Mouse (Mus musculus) small intestine, adult 2 months (tissue): Measurements from ENCODE around the gene Mrpl3. TPM values are rescaled to one million over a fixed set of nuclear protein-coding genes. Genes with fewer than 3 reads are reported as not detected.
"Not testable (repeated sequence)": the region's sequence is repeated elsewhere in the genome, so short reads cannot be mapped to it uniquely, and the experiment has no call there.

Source experiments
- H3K27ac ChIP-seq: fragments of 200-500 bp; 2 replicates; pipeline ENCODE4 v1.5.1; 2012; ENCODE audit warnings: low read depth, low read length, control low read depth, inconsistent platforms; ENCODE audit not compliant: insufficient read depth
- H3K27me3 ChIP-seq: fragments of 200-500 bp; 2 replicates; pipeline ENCODE4 v1.6.1; 2012; ENCODE audit warnings: mild to moderate bottlenecking, moderate library complexity, low read length, inconsistent platforms; ENCODE audit not compliant: control insufficient read depth, insufficient read depth
- H3K36me3 ChIP-seq: fragments of 200-500 bp; 2 replicates; pipeline ENCODE4 v1.6.1; 2012; ENCODE audit warnings: mild to moderate bottlenecking, low read length, control low read depth, inconsistent platforms; ENCODE audit not compliant: control insufficient read depth, insufficient read depth
- H3K4me1 ChIP-seq: fragments of 200-500 bp; 2 replicates; pipeline ENCODE4 v1.6.1; 2012; ENCODE audit warnings: low read length, inconsistent platforms, mixed read lengths; ENCODE audit not compliant: control insufficient read depth, insufficient read depth, insufficient read length
- H3K4me3 ChIP-seq: fragments of 200-500 bp; 2 replicates; pipeline ENCODE4 v1.5.1; 2012; ENCODE audit warnings: low read depth, mild to moderate bottlenecking, control low read depth, inconsistent platforms, low read length, moderate library complexity
- CTCF ChIP-seq: fragments of 200-500 bp; IDR thresholded peaks from 2 replicates; pipeline ENCODE4 v1.5.1; 2012; ENCODE audit warnings: low read depth, mild to moderate bottlenecking, control low read depth, inconsistent platforms, low read length, moderate library complexity, mixed read lengths; ENCODE audit not compliant: insufficient replicate concordance, insufficient read length; ENCODE audit errors: extremely low read depth
- POLR2A ChIP-seq: fragments of 200-500 bp; IDR thresholded peaks from 2 replicates; pipeline ENCODE4 v1.6.1; 2012; ENCODE audit warnings: low read depth, mild to moderate bottlenecking, control low read depth, inconsistent platforms, low read length, moderate library complexity
- WGBS: fragments of 180-500 bp; shearing (Covaris S2); methylation state at CpG from one replicate; pipeline ENCODE4 v1.1.7; 2018; 5-methylcytosine and 5-hydroxymethylcytosine counted together
- polyA plus RNA-seq: library from polyadenylated mRNA; depleted of rRNA; stranded (reverse); fragments of >200 nt; gene quantifications from 2 replicates; pipeline ENCODE4 v1.2.3, GENCODE M21; 2012

Gene Mrpl3
- polyA plus RNA-seq, 1 experiment: 83.6 TPM

DNA sequence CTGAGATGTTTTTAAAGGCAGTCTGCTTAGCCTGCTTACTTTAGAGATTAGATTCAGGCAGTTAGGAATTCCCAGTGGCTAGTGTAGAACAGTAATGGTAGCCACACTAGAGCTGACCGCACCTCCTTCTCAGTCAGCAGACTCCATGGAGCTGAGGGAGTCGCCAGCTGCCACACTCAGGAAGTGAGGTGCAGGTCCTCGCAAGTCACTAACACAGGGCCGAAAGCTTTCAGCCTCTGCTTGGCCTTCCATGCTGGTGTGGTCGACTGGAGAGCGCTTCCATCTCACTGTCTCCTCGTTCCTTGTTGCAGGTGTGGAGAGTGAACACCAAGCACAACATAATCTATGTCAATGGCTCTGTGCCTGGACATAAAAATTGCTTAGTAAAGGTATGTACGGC, 21.8 kb downstream of the Mrpl3 start:
- Histone ChIP-seq H3K4me3 (no peak overlapping the region), H3K36me3 (peaks cover 42% of the 10 kb centered on the region), H3K4me1 (no peaks in the 10 kb centered on the region), H3K27ac (no peak overlapping the region), H3K27me3 (no peaks in the 10 kb centered on the region)
- WGBS: 94% methylated on average over 8 of the region's 8 CpGs
- TF ChIP-seq CTCF (no peak), POLR2A (no peak)

DNA sequence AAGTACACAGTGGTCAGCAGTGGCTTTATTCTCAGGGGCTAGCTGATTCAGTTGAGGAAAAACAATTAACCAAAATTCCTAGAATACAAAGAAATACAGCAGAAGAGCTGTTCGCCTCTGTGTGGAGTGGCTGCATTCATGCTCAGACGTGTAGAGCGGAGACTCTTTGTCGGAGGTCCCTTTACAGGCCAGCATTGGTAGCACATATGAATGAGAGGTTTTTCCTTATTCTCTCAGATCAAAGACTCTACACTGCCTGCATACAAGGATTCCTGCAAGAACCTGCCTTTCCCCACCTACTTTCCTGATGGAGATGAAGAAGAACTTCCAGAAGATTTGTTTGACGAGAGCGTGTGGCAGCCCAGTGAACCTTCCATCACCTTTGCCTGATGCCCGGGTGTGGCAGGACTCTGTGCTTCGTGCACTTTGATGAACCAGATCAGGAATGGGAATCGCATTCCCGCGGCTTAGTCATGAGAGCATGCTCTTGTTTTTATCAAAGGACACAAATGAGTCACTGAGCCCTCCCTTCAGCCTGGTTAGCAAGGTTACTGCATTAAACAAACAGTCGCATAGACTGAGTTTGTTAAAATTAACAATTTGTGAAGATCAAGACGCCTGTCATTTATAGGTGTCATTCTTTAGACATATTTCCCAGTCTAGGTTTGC, 23.9 kb downstream of the Mrpl3 start:
- no peaks in the 10 kb centered on the region for H3K27me3 ChIP-seq
- H3K27ac ChIP-seq: no peak overlapping the region
- no peak for TF ChIP-seq CTCF
- no peak for TF ChIP-seq POLR2A
- H3K4me3 ChIP-seq: no peak overlapping the region
- no peaks in the 10 kb centered on the region for H3K4me1 ChIP-seq
- WGBS: 73% methylated on average over 13 of the region's 13 CpGs
- peaks cover 31% of the 10 kb centered on the region for H3K36me3 ChIP-seq

GRCm38 (mm10) chr9:105078460-105078859, 25.4 kb downstream of the Mrpl3 start:
- WGBS: 87% methylated on average over 4 of the region's 4 CpGs
- Histone ChIP-seq H3K4me3 (no peak overlapping the region), H3K4me1 (no peaks in the 10 kb centered on the region), H3K27me3 (no peaks in the 10 kb centered on the region), H3K36me3 (peaks cover 24% of the 10 kb centered on the region), H3K27ac (no peak overlapping the region; the same call in 1 of the 2 replicates)
- TF ChIP-seq POLR2A (no peak), CTCF (no peak)

- no peaks in the 10 kb centered on the region for H3K4me1 ChIP-seq
- no peak overlapping the region for H3K4me3 ChIP-seq
- H3K27me3 ChIP-seq: no peaks in the 10 kb centered on the region
- 91% methylated on average over 3 of the region's 3 CpGs for WGBS
- H3K27ac ChIP-seq: no peak overlapping the region
- peaks cover 11% of the 10 kb centered on the region for H3K36me3 ChIP-seq
- TF ChIP-seq CTCF (no peak), POLR2A (no peak)
These were observed 27.2 kb downstream of the Mrpl3 start for GRCm38 (mm10) chr9:105080246-105080645.

DNA sequence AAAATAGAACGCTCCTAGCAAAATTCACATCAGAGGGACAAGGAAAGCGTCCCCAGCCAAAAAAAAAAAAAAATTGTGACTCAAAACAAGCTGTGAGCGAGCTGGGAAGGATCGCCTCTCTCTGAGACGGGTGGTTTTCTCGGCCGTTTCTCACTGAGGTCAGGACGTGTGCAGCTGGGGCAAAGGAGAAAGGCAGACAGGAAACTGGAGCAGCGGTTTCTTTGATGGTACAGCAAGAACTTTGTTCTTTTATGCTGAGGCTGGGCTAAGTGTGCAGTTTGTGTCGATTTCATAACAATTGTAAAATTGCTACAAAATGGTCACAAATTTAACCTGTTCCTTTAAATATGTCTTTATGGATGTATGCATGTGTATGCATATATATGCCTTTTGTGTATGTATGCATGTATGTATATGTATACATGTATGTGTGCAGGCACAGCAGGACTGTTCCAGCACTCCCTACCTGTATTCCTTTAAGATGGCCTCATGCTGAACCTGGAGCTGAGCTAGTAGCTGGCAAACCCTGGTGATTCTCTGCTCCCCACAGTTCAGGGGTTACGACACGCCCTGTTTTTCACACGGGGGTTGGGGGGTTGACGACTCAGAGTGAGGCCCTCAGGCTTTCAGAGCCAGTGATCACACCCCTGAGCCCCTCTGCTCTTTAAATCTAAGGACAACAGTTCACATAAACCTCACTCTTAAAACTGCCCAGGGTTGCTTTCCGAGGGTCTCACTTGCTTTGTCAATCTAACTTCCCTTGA, 48.0 kb downstream of the Mrpl3 start:
- 31% methylated on average over 15 of the region's 15 CpGs for WGBS
- H3K36me3 ChIP-seq: no peaks in the 10 kb centered on the region
- H3K4me1 ChIP-seq: no peaks in the 10 kb centered on the region
- no peak overlapping the region for H3K27ac ChIP-seq
- H3K27me3 ChIP-seq: no peaks in the 10 kb centered on the region
- no peak overlapping the region for H3K4me3 ChIP-seq
- no peak for TF ChIP-seq POLR2A
- TF ChIP-seq CTCF: no peak

DNA sequence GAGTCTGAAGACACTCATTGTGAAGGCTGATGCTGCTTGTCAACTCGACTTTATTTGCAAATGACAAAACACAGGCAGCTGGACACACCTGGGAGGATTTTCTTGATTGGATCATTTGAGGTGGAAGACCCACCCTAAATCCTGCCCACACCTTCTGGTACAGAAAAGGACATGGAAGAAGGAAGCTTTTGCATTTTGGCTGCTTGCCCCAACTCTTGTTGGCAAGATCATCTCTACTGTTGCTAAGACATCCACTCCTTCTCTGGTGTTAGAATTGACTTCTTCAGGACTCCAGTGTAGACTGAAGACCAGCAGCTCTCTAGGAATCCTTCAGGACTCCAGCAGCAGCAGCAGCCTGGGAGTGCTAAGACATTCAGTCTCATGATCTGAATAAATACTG, 48.9 kb downstream of the Mrpl3 start:
- Histone ChIP-seq H3K4me3 (no peak overlapping the region), H3K4me1 (no peaks in the 10 kb centered on the region), H3K36me3 (no peaks in the 10 kb centered on the region), H3K27me3 (no peaks in the 10 kb centered on the region), H3K27ac (no peak overlapping the region)
- TF ChIP-seq POLR2A (no peak), CTCF (no peak)
- 28% methylated on average over 1 of the region's 1 CpGs for WGBS

GRCm38 (mm10) chr9:105103893-105104292, 50.9 kb downstream of the Mrpl3 start:
- TF ChIP-seq CTCF (no peak), POLR2A (no peak)
- no peaks in the 10 kb centered on the region for H3K36me3 ChIP-seq
- H3K27me3 ChIP-seq: no peaks in the 10 kb centered on the region
- H3K27ac ChIP-seq: no peak overlapping the region
- no peak overlapping the region for H3K4me3 ChIP-seq
- 90% methylated on average over 5 of the region's 5 CpGs for WGBS
- no peaks in the 10 kb centered on the region for H3K4me1 ChIP-seq

DNA sequence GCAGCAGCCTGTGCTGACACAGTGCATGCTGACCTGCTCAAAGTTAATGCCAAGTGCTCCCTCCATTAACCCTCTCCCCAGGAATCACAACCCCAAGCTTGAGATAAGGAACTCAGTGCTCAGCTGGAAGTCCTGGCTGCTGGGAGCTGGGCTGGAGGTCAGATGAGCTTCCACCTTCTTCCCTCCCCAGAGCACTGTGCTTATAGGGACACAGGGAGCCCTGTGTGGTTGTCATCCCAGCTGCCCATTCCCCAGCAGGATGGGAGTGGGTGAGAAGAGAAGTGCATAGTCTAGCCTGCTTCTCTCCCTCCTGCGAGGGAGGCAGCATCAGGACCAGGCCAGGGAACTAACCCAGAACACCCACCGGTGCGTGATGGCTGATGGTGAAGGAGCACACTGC, 72.2 kb downstream of the Mrpl3 start:
- H3K4me3 ChIP-seq, H3K27me3 ChIP-seq, H3K27ac ChIP-seq, H3K4me1 ChIP-seq, H3K36me3 ChIP-seq: not testable (repeated sequence)
- WGBS: 72% methylated on average over 3 of the region's 3 CpGs
